In the genomic region with DNA sequence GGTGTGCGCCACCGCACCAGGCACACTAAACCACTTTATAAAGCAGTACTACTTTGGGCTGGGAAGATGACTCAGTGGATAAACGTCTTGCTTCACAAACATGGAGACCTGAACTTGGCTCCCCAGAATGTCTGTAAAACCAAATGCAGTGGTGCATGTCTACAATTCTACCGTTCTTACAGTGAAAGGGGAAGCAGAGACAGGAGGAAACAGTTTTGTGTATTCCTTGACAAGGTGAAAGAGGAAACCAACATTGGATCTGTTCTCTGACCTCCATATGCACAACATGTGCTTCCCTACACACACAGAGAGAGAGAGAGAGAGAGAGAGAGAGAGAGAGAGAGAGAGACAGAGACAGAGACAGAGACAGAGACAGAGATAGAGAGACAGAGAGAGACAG, we compare ENCODE assay signal across 22 mouse cellular contexts. TPM values are rescaled to one million over a fixed set of nuclear protein-coding genes. Genes with fewer than 3 reads are reported as not detected.
"Had no signal": no experiment of that assay in that cellular context is flagged by ENCODE, and none has a peak within 500 bp of the region (broad histone marks: within the 10 kb centered on the region; RNA-seq: fewer than 3 reads in every experiment).

No protein-coding gene starts in this region.

- H3K36me3 ChIP-seq: liver, embryonic 12.5 days; midbrain, embryonic 13.5 days; neural tube, embryonic 13.5 days had no signal

- H3K9ac ChIP-seq: liver, embryonic 12.5 days; liver, embryonic 14.5 days; lung, embryonic 14.5 days; midbrain, embryonic 13.5 days; neural tube, embryonic 13.5 days had no signal

- H3K4me1 ChIP-seq: liver, embryonic 12.5 days; megakaryocyte, embryonic 14.5 days; midbrain, embryonic 13.5 days; neural tube, embryonic 13.5 days had no signal

- H3K27me3 ChIP-seq: liver, embryonic 12.5 days; megakaryocyte, embryonic 14.5 days; midbrain, embryonic 13.5 days; neural tube, embryonic 13.5 days had no signal

- H3K4me2 ChIP-seq: liver, embryonic 12.5 days; lung, embryonic 14.5 days; midbrain, embryonic 11.5 days; midbrain, embryonic 13.5 days; neural tube, embryonic 13.5 days had no signal

- H3K9me3 ChIP-seq: liver, embryonic 12.5 days; megakaryocyte, embryonic 14.5 days; midbrain, embryonic 13.5 days; neural tube, embryonic 13.5 days had no signal

- H3K4me3 ChIP-seq: liver, embryonic 12.5 days; megakaryocyte, embryonic 14.5 days; midbrain, embryonic 13.5 days; myocyte; neural tube, embryonic 13.5 days had no signal

- ATAC-seq: liver, embryonic 12.5 days; midbrain, embryonic 13.5 days; midbrain, embryonic 16.5 days had no signal

- H3K27ac ChIP-seq: liver, embryonic 12.5 days; liver, embryonic 14.5 days; macrophage; midbrain, embryonic 13.5 days; neural tube, embryonic 13.5 days had no signal

- DNase-seq: lung, adult 18-20 months; lung, embryonic 14.5 days; lung, postnatal 14 days; lung, postnatal 36 days; retina, postnatal 1 day; right cerebral cortex, adult 18-20 months; thymus, adult 18-20 months; thymus, postnatal 14 days; thymus, postnatal 36 days had no signal

RNA-seq across cellular contexts. Expression of a gene that starts 7.6 kb away (rescaled TPM):
- polyA plus RNA-seq: liver, embryonic 12.5 days; lung, embryonic 14.5 days; lung, embryonic 16.5 days; macrophage; midbrain, embryonic 11.5 days; midbrain, embryonic 13.5 days; midbrain, embryonic 16.5 days; myocyte; neural tube, embryonic 11.5 days; neural tube, embryonic 13.5 days; stomach, embryonic 14.5 days; thymus, postnatal 0 days had no signal
